Comparison of ENCODE assay signal across 7 mouse cellular contexts in the genomic region with DNA sequence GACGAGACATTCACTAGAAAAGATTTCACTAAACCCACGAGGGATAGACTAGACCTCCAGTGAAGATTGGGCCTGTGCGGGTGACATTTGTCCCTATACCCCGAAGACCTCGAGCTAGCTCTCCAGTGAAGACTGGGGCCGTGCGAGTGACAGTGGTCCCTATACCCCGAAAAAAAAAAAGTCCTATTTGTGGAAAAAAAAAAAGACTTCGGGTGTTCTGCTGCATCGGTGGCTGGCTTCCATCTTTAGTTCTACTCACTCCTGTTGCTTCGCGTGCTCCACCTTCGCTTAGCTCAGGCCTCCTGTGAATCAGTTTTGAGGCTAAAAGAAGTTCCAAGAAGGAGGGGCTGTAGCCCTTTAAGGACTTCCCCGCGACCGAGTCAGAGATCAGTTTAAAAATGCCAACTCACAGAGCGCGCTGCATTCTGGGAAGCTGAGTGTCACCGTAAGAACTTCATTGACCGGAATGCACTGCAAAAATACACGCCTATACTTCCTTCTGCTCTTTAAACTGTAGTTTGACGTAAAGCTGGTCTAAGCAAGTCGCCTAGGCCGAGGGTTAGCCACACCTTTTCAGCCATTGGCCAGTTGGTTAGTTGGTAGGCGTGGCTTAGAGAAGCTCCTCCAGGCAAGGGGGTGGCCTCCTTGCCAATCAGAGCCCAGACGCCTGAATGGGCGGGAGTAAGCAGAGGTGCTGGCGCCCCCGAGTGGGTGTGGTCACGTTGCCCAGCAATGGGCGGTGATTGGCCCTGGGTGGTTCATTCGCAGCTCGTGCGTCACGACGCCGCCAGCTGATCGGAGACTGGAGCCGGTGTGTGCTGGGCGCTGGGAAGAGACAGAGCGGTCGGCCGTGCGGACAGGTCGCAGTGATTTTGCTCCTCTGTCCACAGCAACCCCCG. TPM values are rescaled to one million over a fixed set of nuclear protein-coding genes. Genes with fewer than 3 reads are reported as not detected.
A peak's percentile ranks its signal among the peaks of the same experiment; 100 is the strongest.
DNase-seq lines count a peak whose midpoint lies in the region; ATAC-seq lines count a peak whose summit lies in the region.

A gene (plus strand): TSS at position 872 of the 899 bp plus-strand sequence.

- under 1% methylated on average over 46 of the region's 46 CpGs for WGBS in intestine, embryonic 16.5 days
- WGBS in midbrain, embryonic 11.5 days = under 1% methylated on average over 46 of the region's 46 CpGs

- no peaks in the 10 kb centered on the region for H3K9me3 ChIP-seq in intestine, embryonic 16.5 days (ENCODE audit: control insufficient read depth, low read length)
- no peaks in the 10 kb centered on the region for H3K9me3 ChIP-seq in midbrain, embryonic 11.5 days (ENCODE audit: control insufficient read depth, low read length)

- peaks cover 3% of the 10 kb centered on the region; the same call in 1 of the 2 replicates for H3K36me3 ChIP-seq in intestine, embryonic 16.5 days (ENCODE audit: control insufficient read depth, insufficient read depth, low read length)
- no peaks in the 10 kb centered on the region for H3K36me3 ChIP-seq in midbrain, embryonic 11.5 days (ENCODE audit: control insufficient read depth, insufficient read depth, low read length)

- no peaks in the 10 kb centered on the region for H3K27me3 ChIP-seq in intestine, embryonic 16.5 days (replicated peaks; ENCODE audit: control insufficient read depth, insufficient read depth, low read length)
- no peaks in the 10 kb centered on the region for H3K27me3 ChIP-seq in midbrain, embryonic 11.5 days (ENCODE audit: control insufficient read depth, insufficient read depth, low read length)

- intact Hi-C loops in left cerebral cortex, postnatal 36 days (cut with DNase I) = loop anchor here (5.0 kb wide), 2 partner anchors 114 to 269 kb away; a partner anchor contains a TSS

- peak; percentile 100 for DNase-seq in adrenal gland, adult 8-10 months
- peak; percentile 99 for DNase-seq in embryo, embryonic 9.5 days (ENCODE audit: extremely low spot score)
- peak; percentile 97 to 99 for DNase-seq in gastrocnemius, postnatal 4 days (ENCODE audit: low spot score in 2 of 2)
- peak; percentile 99 to 100 for DNase-seq in left cerebral cortex, postnatal 36 days (ENCODE audit: low spot score in 2 of 2)
- peak; percentile 99 for DNase-seq in midbrain, embryonic 11.5 days (ENCODE audit: low spot score, missing footprints)
- peak; percentile 100 for DNase-seq in skeletal muscle tissue, adult 2 months (ENCODE audit: low read depth, low spot score)

- peaks cover 25% of the 10 kb centered on the region for H3K4me1 ChIP-seq in intestine, embryonic 16.5 days (ENCODE audit: control insufficient read depth, insufficient read depth, low read length)
- peaks cover 17% of the 10 kb centered on the region for H3K4me1 ChIP-seq in midbrain, embryonic 11.5 days (ENCODE audit: control insufficient read depth, insufficient read depth, low read length)

- peak; percentile 88 for ATAC-seq in intestine, embryonic 16.5 days
- ATAC-seq in midbrain, embryonic 11.5 days (ENCODE audit: low FRiP score) = peak; percentile 95

- H3K4me2 ChIP-seq in intestine, embryonic 16.5 days (ENCODE audit: low read depth, low read length) = peak within 1 kb of the TSS; percentile 86
- H3K4me2 ChIP-seq in midbrain, embryonic 11.5 days = peak within 1 kb of the TSS; percentile 91

- peak within 1 kb of the TSS; percentile 72 for H3K9ac ChIP-seq in intestine, embryonic 16.5 days (ENCODE audit: low read depth, low read length)
- peak within 1 kb of the TSS; percentile 63 for H3K9ac ChIP-seq in midbrain, embryonic 11.5 days (ENCODE audit: low read length)

- peak within 1 kb of the TSS; percentile 73 for H3K4me3 ChIP-seq in intestine, embryonic 16.5 days (ENCODE audit: low read length)
- H3K4me3 ChIP-seq in midbrain, embryonic 11.5 days (ENCODE audit: low read depth, low read length) = peak within 1 kb of the TSS; percentile 62

- peak within 1 kb of the TSS; percentile 98 for H3K27ac ChIP-seq in intestine, embryonic 16.5 days (ENCODE audit: low read length)
- peak within 1 kb of the TSS; percentile 82 for H3K27ac ChIP-seq in midbrain, embryonic 11.5 days (ENCODE audit: low read depth, low read length)

RNA-seq across cellular contexts. Expression of the gene that starts here (rescaled TPM):
- 10 to 100 TPM; 10.1 to 16.7 (median 13.1) TPM for total RNA-seq in adrenal gland, adult 8-10 months (2022)
- 10 to 100 TPM in 1 of 2 experiments, 1 to 10 TPM in 1; 9.6 to 12.6 TPM for total RNA-seq in gastrocnemius, postnatal 4 days (2021)
- 17.2 and 19.6 TPM in 2 replicates for polyA plus RNA-seq in intestine, embryonic 16.5 days (2015; fragmentation: Nextera tagmentation; extraction: Ambion mirVana)
- total RNA-seq in left cerebral cortex, postnatal 36 days (2021) = under 1 TPM in 1 of 2 experiments, not detected in 1; 0.47 TPM
- polyA plus RNA-seq in midbrain, embryonic 11.5 days (2014; fragmentation: Nextera tagmentation; extraction: Ambion mirVana) = 7.6 and 8.9 TPM in 2 replicates

Comparison
In these comparisons a context has a peak if more than half of its experiments do, and no peak if none do; other contexts are left out.
1. Peak in every context shown above with its lines: DNase-seq, ATAC-seq, H3K4me3 ChIP-seq and H3K27ac ChIP-seq.
2. RNA of the gene that starts here (total RNA-seq): 10.1 to 16.7 TPM in adrenal gland, adult 8-10 months and 9.6 to 12.6 TPM in gastrocnemius, postnatal 4 days; 0.47 TPM in left cerebral cortex, postnatal 36 days; every median in the first group is over 4 times any median in the second.
3. Peak in DNase-seq in left cerebral cortex, postnatal 36 days; RNA of the gene not detected or under 1 TPM.